Mouse (Mus musculus) heart, postnatal 0 days (tissue): ENCODE measurements around the gene Mfn2. TPM values are rescaled to one million over a fixed set of nuclear protein-coding genes. Genes with fewer than 3 reads are reported as not detected.

Experiments used
- ATAC-seq: fragments of 200-750 bp; cut with Nextera tagmentation; 2 replicates; pipeline ENCODE4 v1.8.0; 2017; ENCODE audit warnings: low read depth, moderate number of reproducible peaks, moderate library complexity; ENCODE audit not compliant: insufficient read depth
- DNase-seq: peaks from one replicate; pipeline ENCODE4 v3.0.0-alpha.2; 2016; ENCODE audit warnings: low spot score
- H3K27ac ChIP-seq: fragments of 300-500 bp; sonication (generic); 2 replicates; pipeline ENCODE4 v1.5.1; 2014; ENCODE audit warnings: low read depth, mild to moderate bottlenecking
- H3K27me3 ChIP-seq: fragments of 300-500 bp; sonication (generic); 2 replicates; pipeline ENCODE4 v1.6.1; 2014; ENCODE audit warnings: low read length, mixed read lengths; ENCODE audit not compliant: control insufficient read depth, insufficient read depth
- H3K36me3 ChIP-seq: fragments of 300-500 bp; sonication (generic); replicated peaks from 2 replicates; pipeline ENCODE4 v1.6.1; 2014; ENCODE audit warnings: low read length, mixed read lengths; ENCODE audit not compliant: control insufficient read depth, insufficient read depth
- H3K4me1 ChIP-seq: fragments of 300-500 bp; sonication (generic); 2 replicates; pipeline ENCODE4 v1.6.1; 2014; ENCODE audit warnings: antibody characterized with exemption; ENCODE audit not compliant: control insufficient read depth, insufficient read depth
- H3K4me2 ChIP-seq: fragments of 300-500 bp; sonication (generic); 2 replicates; pipeline ENCODE4 v1.6.1; 2014; ENCODE audit warnings: low read depth, mild to moderate bottlenecking, low read length, moderate library complexity
- H3K4me3 ChIP-seq: fragments of 300-500 bp; sonication (generic); 2 replicates; pipeline ENCODE4 v1.5.1; 2014; ENCODE audit warnings: low read depth, low read length
- H3K9ac ChIP-seq: fragments of 300-500 bp; sonication (generic); replicated peaks from 2 replicates; pipeline ENCODE4 v1.6.1; 2014; ENCODE audit warnings: low read depth, low read length, mixed read lengths
- H3K9me3 ChIP-seq: fragments of 300-500 bp; sonication (generic); replicated peaks from 2 replicates; pipeline ENCODE4 v1.6.1; 2016; ENCODE audit warnings: low read length; ENCODE audit not compliant: control insufficient read depth
- CTCF ChIP-seq: IDR thresholded peaks from 2 replicates; pipeline ENCODE4 v1.5.1; 2016; ENCODE audit warnings: antibody characterized with exemption, control low read depth, low read depth
- EP300 ChIP-seq: IDR thresholded peaks from 2 replicates; pipeline ENCODE4 v1.6.1; 2016; ENCODE audit warnings: antibody characterized with exemption, low read depth
- WGBS: fragments of 180-500 bp; shearing (Covaris S2); extraction: QIAGEN DNeasy Blood & Tissue Kit; methylation state at CpG from one replicate; pipeline ENCODE4 v1.1.7; 2014; 5-methylcytosine and 5-hydroxymethylcytosine counted together
- polyA plus RNA-seq: library from polyadenylated mRNA; unstranded; fragments of >200 nt; fragmentation: Nextera tagmentation; extraction: Ambion mirVana; gene quantifications from 2 replicates; pipeline ENCODE4 v1.2.1, GENCODE M21; 2015
- total RNA-seq: library from RNA; depleted of rRNA; stranded (reverse); fragments of >200 nt; gene quantifications from 2 replicates; pipeline ENCODE4 v1.2.3, GENCODE M21; 2014; ENCODE audit warnings: low replicate concordance; rRNA removed

The Mfn2 gene
- total and polyA plus RNA-seq, 2 experiments from 2014 or later: 230 to 256 TPM

DNA sequence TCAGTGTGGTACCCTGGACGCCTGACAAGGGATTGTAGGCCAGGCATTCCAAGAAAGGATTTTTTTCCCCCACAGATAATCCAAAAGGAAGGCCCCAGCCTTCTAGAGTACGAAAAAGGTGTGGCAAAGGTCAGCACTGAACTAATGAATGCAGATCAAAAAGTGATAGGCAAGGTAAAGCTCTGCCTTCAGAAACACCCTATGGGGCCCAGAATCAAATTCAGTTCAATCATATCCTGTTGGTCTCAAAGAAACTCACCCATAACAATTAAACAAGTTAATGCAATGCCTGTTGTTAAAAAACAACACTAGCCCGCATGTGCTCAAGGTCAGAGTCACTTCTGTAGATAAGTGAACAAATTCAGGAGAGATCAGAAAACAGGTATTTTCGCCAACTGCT is 80.1 kb downstream of the Mfn2 start:
- Histone ChIP-seq H3K9me3 (peaks cover 76% of the 10 kb centered on the region), H3K36me3 (peaks cover 53% of the 10 kb centered on the region)
- no peak for ATAC-seq

More for the DNA sequence above, 80.1 kb downstream of the Mfn2 start:
- Histone ChIP-seq H3K4me1 (no peaks in the 10 kb centered on the region), H3K4me2 (no peak overlapping the region), H3K4me3 (no peak overlapping the region), H3K9ac (no peak overlapping the region), H3K27ac (no peak overlapping the region), H3K27me3 (no peaks in the 10 kb centered on the region)
- TF ChIP-seq EP300 (no peak), CTCF (no peak)
- WGBS: 90% methylated on average over 4 of the region's 4 CpGs
- no peak for DNase-seq

Other genes with a start within 250 kb of the Mfn2 start
- not detected in 2 replicates for gene Zfp534, start 202.2 kb downstream of the Mfn2 start, total RNA-seq
- gene Zfp534, start 202.2 kb downstream of the Mfn2 start, polyA plus RNA-seq: not detected in 2 replicates
- gene Zfp984, start 94.9 kb downstream of the Mfn2 start, total RNA-seq: 2.2 and 8.4 TPM in 2 replicates
- 7.2 and 8.2 TPM in 2 replicates for gene Zfp984, start 94.9 kb downstream of the Mfn2 start, polyA plus RNA-seq
- 3.4 and 3.5 TPM in 2 replicates for gene Zfp933, start 56.3 kb downstream of the Mfn2 start, total RNA-seq
- gene Zfp933, start 56.3 kb downstream of the Mfn2 start, polyA plus RNA-seq: 5.1 and 7.1 TPM in 2 replicates
- gene Miip, start 35.9 kb downstream of the Mfn2 start, total RNA-seq: 24.0 and 73.6 TPM in 2 replicates
- gene Miip, start 35.9 kb downstream of the Mfn2 start, polyA plus RNA-seq: 18.0 and 19.2 TPM in 2 replicates
- 3.2 and 9.4 TPM in 2 replicates for gene Fv1, start 35.7 kb downstream of the Mfn2 start, total RNA-seq
- gene Fv1, start 35.7 kb downstream of the Mfn2 start, polyA plus RNA-seq: 5.9 and 6.1 TPM in 2 replicates
- gene Plod1, start 32.1 kb upstream of the Mfn2 start, total RNA-seq: 84.0 and 107 TPM in 2 replicates
- 48.9 and 55.6 TPM in 2 replicates for gene Plod1, start 32.1 kb upstream of the Mfn2 start, polyA plus RNA-seq
- 76.2 and 82.2 TPM in 2 replicates for gene 2510039O18Rik, start 36.2 kb upstream of the Mfn2 start, total RNA-seq
- gene 2510039O18Rik, start 36.2 kb upstream of the Mfn2 start, polyA plus RNA-seq: 8.9 and 10.4 TPM in 2 replicates
- gene Nppb, start 81.1 kb upstream of the Mfn2 start, total RNA-seq: 831 and 1,183 TPM in 2 replicates
- 188 and 473 TPM in 2 replicates for gene Nppb, start 81.1 kb upstream of the Mfn2 start, polyA plus RNA-seq
- 2,556 and 3,370 TPM in 2 replicates for gene Nppa, start 96.0 kb upstream of the Mfn2 start, total RNA-seq
- 9,636 and 10,119 TPM in 2 replicates for gene Nppa, start 96.0 kb upstream of the Mfn2 start, polyA plus RNA-seq
- 14.7 and 16.3 TPM in 2 replicates for gene Clcn6, start 134.1 kb upstream of the Mfn2 start, total RNA-seq
- gene Clcn6, start 134.1 kb upstream of the Mfn2 start, polyA plus RNA-seq: 3.5 and 4.3 TPM in 2 replicates
- gene Mthfr, start 134.4 kb upstream of the Mfn2 start, total RNA-seq: 29.2 and 37.6 TPM in 2 replicates
- gene Mthfr, start 134.4 kb upstream of the Mfn2 start, polyA plus RNA-seq: 6.0 and 6.3 TPM in 2 replicates
- gene Agtrap, start 183.3 kb upstream of the Mfn2 start, total RNA-seq: 21.2 and 31.4 TPM in 2 replicates
- 22.9 and 25.2 TPM in 2 replicates for gene Agtrap, start 183.3 kb upstream of the Mfn2 start, polyA plus RNA-seq
- 6.1 and 6.7 TPM in 2 replicates for gene Mad2l2, start 225.7 kb upstream of the Mfn2 start, total RNA-seq
- 36.2 and 40.1 TPM in 2 replicates for gene Mad2l2, start 225.7 kb upstream of the Mfn2 start, polyA plus RNA-seq
- gene Draxin, start 226.0 kb upstream of the Mfn2 start, total RNA-seq: not detected in 2 replicates
- gene Draxin, start 226.0 kb upstream of the Mfn2 start, polyA plus RNA-seq: 0.01 and 0.03 TPM in 2 replicates
- gene Fbxo6, start 247.4 kb upstream of the Mfn2 start, total RNA-seq: 84.6 and 86.0 TPM in 2 replicates
- 31.6 and 35.4 TPM in 2 replicates for gene Fbxo6, start 247.4 kb upstream of the Mfn2 start, polyA plus RNA-seq